Mouse (Mus musculus): ENCODE data around the gene Htra2.
A peak's percentile ranks its signal among the peaks of the same experiment; 100 is the strongest.

Gene Htra2

DNA sequence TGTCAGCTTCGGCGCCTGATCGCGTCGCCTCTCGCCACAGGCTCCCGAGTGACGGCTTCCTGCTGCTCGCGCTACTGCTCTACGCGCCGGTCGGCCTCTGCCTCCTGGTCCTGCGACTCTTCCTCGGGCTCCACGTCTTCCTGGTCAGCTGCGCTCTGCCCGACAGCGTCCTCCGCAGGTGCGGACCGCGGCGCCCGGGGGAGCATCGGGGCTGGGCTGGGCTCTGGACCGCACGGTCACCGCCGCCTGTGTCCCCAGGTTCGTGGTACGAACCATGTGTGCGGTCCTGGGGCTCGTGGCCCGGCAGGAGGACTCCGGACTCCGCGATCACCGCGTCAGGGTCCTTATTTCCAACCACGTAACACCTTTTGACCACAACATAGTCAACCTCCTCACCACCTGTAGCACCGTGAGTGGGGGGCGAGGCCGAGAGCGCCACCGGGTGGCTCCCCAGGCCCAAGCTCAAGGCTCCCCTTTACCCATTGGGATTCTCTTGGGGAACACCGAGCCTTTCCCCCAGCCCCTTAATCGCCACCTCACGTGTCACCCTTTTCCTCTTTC lies at the start of gene Htra2:
Gene Htra2, minus strand, starts transcription at position 403 of the 561 bp plus-strand sequence.
- peak; percentile 94 for DNase-seq

DNA sequence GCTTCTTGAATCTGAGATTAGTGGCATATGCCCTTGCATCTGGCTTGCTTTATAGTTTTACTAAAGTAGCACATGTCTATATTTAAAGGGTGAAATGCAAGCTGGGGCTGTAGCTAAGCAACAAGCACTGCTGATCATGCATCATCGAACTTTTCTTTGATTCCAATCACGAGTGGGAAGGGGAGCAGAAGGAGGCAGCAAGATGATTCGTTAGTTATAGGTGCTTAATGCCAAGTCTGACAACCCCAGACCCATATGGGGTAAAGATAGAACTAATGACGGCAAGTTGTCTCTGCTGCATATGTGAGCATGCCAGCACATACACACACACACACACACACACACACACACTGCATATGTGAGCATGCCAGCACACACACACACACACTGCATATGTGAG lies 49.1 kb upstream of the Htra2 start:
- DNase-seq, result no peak

DNA sequence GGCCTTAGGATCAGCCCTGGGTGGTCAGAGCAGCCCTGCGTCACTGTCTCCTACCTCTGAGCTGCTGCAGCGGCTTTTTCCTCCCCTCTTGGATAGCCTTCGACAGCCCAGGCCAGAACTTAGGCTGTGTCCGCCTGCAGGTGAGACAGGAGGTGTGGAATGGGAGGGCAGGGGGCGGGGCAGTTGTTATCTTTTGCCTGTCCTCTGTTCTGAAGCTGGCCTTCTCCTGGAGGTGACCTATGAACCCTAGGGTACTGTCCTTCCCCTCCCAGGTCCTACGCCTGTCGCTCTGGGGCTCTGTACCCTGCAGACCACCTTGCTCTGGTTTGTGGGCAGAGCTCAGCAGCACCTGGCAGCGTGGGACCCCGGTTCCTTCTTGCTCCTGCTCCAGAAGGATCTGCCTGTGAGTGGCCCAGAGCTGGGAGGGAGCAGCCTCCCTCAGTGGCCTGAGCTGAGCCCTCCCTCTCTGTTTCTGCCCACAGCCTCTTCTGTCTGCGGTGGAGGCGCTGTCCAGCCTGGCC lies 48.1 kb upstream of the Htra2 start:
- peak; percentile 90 for DNase-seq

DNA sequence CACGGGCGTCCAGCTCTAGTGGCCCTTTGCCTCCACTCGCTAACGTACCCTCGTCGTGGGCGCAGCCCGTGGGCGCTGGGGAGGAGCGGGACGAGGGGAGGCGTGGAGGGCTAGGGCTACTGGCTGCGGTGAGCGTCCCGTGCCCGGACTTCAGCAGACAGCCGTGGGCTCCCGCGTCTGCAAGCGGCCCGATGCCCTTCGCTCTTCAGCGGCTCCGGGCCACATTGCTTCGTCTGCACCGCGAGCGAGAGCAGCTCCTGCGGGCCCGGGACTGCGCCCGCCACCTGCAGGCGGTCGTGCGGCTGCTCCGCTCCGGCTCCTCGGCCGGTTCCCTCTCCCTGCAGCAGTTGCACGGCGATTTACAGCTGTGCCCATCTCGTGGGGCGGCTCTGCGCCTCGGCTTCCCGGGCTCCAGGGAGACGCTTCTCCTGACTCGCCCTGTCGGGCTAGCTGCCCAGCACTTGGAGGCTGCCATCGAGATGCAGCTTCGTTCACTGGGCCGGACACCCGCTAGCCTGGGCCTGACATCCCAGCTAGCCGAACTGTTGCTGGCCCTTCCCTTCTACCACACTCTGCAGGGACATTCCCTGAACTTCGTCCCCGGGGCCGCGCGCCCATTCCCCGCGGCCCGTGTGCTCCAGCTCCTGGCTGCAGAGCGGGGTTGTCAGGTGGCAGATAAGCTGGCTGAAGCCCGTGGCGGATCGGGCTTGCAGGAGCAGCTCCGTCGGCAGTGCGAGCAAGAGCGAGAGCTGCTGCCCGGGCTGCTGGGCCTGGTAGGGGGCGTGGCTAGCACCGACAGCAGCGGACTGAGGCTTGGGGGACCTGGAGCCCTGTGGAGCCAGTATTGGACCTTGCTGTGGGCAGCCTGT lies 46.8 kb upstream of the Htra2 start:
- peak; percentile 96 for DNase-seq

DNA sequence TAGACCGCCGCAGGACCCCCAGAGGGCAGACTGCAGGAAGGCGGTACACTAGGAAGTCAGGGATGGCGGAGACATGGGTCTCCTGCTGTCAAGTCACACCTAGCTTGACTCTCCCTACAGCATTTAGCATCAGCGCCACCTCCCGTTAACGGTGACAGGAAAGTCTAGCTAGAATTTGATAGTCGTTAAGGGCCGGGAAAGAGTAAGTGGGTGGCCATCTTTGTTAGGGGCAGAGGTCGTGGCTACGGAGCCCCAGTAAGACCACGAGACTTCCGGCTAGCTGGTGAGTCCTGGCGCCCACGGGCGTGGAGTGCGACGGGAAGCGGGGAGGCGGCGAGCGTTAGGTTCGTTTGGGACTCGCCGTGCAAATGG lies 46.2 kb upstream of the Htra2 start, which contains the start of the genes Ccdc142 and Gm42688:
Gene Ccdc142, plus strand, starts transcription at position 286 of the 372 bp plus-strand sequence.
Gene Gm42688, plus strand, starts transcription at position 302 of the 372 bp plus-strand sequence.
- DNase-seq, result peak; percentile 99

DNA sequence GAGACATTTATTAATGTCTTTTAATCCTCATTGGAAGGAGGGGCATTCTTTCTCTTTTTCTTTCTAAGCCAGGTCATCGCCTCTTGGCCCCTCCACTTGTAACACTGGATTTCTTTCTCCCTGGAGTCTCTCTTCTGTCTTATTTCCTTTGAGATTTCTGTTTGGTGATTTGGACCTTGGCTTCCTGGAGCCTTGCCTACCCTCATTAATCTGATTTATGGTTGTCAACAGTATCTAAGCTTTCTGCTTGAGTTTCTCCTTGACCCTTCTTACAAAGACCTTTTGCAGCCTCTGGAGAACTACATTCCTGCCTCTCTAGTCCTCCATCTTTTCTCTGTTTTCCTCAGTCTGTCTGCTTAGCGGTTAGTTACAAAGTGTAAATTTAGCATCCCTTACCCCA lies 43.3 kb upstream of the Htra2 start:
- DNase-seq, result no peak

DNA sequence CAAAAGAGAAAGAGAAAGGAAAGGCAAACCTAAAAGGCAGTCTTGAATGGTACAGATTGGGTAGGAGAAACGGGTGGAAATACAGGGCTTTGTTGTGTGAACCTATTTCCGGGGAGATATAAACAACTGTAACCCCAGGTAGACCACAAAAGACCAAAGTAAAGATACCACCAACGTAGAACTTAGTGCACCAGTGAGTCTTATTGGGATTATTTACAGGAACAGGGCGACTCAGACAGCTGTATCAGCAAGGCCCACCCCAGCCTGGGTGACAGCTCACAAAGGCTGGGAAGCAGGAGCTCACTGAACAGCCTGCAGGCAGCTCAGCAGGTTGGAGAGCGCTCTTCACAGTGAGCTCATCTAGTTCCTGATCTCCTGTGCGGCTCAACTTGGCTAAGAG lies 40.9 kb upstream of the Htra2 start:
- DNase-seq, result no peak

DNA sequence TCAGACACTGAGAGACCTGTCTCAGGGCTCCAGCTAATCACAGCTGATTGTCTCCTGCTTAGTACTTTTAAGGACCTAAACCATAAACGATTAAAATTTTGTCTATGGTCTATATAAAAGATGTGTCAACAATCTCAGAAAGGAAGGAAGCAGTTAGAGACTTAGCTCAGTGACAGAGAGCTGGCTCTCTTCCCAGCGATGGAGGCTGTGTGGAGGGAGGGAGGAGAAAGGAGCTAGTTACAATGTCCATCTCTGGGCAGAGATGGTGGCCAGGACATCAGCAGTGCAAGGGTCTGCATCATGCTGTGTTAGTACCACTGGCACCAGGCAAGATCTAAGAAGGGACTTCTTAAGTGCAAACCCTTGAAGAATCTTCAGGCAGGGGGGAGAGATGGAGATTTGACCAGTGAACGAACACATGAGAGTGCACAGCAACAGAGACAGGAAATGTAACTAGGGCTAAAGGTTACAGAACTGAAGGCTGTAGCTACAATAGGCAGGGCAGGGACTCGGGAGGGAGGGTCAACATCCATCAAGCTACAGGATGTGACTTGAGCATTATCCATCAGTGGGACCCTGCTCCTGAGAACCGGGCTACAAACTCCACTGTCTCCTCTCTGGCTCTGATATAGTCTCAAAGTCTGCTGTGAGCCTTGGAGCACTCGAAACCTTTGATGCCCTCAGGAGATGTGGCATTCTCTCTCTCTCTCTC lies 37.5 kb upstream of the Htra2 start:
- no peak for DNase-seq

DNA sequence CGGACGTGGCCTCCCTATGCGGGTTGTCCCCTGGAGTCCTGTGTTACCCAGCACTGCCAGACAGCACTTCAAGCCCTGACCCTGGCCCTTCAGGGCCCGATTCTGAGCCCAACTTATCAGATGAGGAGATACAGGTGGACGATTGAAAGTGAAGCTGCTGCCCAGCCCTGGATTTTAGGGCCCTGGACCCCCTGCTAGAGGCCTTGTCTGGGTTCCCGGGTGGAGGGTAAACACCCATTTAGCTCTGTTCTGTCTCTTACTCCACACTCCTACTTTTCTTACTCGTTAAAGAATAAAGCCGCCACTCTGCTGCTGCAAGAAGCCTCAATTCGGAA lies 32.8 kb upstream of the Htra2 start:
- DNase-seq, result no peak

DNA sequence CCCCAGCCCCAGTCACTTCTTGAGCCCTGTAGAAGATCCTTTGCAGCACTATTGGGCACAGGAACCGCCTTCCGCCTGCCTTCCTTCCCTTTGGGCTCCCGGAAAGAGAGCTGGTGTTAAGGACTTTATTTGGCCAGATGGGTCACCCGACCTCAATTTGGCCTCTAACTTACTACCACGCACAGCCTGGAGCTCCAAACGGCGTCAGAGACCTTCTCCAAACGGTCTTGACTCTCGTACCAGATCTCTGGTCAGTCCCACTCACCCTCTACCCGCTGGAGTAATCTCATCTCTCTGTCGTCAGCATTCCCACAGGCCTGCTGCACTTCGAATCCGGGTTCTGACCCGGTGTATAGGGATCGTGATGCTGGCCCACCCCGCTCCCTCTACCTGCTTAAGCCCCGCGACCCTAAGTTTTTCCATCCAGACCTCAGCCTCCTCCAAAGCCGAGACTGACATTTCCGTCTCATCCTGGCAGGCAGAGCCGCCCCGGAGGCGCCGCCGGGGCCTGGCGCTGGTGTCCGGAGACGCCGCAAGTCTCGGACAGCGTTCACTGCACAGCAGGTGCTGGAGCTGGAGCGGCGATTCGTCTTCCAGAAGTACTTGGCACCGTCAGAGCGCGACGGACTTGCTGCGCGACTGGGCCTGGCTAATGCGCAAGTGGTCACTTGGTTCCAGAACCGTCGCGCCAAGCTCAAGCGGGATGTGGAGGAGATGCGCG lies 32.3 kb upstream of the Htra2 start:
- peak; percentile 95 for DNase-seq

DNA sequence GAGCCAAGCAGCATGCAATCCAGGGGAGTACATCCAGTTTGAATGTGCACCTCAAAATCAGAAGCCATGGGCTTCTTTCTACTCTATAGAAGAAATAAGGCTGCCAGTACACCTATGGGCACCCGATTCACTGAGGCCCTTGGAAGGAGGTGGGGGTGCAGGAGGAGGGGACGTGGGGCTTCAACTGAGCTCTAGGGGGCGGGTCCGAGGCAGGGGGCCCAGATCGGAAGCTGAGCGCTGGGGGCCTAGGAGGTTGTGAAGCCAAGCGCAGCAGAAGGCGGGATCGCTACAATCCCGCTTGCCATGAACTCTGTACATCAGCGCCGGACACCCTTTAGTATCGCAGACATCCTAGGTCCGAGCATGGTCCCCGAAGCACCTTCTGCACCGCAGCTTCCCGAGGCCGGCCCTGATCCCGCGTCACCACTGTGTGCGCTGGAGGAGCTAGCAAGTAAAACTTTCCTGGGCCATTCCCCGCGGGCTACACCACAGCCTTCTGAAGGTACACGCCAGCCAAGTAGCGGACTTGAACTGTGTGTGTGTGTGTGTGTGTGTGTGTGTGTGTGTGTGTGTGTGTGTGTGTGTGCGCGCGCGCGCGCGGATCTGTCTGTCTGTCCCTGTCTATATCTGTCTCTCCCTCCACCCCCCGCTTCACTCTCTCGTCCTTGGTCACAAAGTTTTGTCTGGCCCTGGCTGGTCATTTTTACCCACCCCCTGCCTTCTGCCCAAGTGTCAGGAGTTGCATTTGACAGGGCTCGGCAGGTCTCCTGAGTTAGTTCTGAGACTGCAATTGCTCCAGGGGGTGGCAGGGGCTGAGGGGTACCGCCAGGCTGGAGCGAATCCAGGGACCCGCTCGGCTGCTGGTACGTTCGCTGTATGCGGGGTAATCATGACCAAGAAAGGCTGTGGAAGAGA lies 31.3 kb upstream of the Htra2 start, which contains the start of gene Lbx2:
Gene Lbx2, plus strand, starts transcription at position 247 of the 915 bp plus-strand sequence.
- no peak for DNase-seq

DNA sequence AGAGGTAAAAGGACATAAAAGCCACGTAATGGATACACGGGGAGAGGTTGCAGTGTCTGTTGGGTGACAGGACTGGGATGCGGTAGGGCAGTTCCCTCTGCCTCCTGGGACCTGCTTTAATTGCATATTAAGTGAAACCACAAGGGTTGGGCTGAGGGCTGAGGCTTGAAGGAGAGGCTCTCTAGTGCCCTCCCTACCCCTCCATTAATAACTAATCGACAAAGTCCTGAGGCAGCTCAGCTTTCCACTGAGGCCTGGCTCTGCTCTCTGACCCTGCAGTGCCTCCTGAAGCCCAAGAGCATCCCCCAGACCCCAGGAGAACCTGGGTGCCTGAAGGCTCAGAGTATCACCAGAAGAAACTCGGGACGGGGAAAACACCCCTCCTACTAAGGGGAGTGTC lies 29.4 kb upstream of the Htra2 start:
- no peak for DNase-seq

DNA sequence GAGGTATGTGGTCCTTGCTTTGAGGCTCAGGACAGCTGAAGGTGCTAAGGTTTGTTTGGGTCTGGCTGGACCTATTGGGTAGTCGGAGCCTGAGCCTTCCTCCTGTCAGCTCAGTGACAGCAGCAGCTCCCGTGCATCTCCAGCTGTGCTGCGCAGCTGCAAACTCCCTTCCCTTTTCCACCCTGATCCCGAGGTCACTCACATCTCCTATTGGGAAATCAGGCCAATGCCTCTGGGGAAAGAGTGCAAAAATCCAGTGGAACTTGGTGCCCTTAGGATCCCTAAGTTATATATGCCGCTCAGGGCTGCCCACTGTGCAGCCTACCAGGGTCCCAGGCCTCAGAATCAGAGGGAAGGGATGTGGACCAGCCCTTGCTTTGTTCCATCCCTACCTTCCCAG lies 28.4 kb upstream of the Htra2 start:
- DNase-seq, result no peak

DNA sequence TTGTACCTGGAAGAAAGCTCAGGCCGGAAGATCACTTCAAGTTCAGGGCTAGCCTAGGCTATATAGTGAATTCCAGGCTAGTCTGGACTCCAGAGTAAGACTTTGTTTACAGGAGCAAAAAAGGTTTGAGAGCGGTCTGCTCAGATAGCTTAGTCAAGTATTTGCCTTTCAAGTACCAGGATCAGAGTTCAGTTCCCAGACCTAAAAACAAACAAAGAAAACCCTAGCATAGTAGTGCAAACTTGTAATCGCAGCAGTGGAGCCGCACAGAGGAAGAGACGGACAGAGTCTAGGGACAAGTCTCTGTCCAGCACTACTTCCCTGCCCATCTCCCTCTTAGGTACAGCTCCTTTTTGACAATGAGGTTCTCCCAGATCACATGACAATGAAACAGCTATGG lies 25.1 kb upstream of the Htra2 start:
- DNase-seq, result no peak

DNA sequence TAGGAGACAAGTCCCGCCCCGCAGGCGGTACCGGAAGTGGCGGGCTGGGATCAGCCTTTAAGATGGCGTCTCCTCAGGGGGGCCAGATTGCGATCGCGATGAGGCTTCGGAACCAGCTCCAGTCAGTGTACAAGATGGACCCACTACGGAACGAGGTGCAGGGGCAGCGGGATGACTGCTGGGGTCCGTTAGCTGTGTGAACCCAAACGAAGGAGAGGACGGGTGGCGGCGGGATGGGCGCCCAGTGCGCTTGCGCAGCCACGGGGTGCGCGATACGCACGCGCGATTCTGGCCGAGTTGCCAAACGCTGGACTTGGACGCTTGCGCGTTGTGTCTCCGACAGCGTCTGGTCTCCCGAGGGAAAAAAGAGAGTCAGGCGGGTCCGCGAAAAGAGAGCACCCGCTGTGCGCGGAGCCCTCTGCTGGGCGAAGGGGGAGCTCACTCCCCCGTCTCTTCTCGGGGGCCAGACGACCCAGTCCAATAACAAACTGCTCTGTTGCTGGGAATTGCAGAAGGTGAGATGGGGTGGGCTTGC lies 23.3 kb upstream of the Htra2 start:
- peak; percentile 100 for DNase-seq

DNA sequence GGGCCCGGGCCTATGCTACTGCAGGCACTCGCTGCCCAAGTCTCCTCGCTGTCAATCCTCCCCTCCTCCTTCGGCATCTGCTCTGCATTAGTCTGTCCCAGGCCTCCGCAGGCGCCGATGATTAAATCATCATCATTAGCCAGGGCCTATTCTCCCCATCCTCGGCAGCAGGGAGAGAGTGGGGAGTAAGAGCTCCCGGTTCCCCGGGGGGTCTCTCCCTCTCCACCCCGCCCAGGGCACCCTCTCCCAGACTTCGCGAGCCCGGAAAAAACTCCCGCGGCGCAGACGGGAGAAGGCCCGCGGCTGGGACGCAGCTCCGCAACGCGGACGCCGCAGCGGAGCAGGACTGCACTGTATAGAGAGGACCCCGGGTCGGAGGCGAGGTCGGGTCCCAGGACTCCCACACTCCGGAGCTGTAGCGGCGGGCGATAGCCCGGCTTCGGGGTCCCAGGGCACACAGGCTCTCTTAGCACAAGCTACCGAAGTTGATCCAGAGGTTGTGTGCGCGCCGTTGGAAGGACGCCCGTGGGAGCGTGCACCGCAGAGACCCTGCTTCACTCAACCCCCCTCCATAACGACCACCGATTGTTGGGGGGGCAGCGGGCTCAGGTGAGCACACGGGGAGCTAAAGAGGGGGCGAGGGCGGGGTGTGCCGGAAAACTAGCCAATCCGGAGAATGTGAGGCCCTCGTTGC lies 22.7 kb upstream of the Htra2 start, which contains the start of gene Pcgf1:
Gene Pcgf1, plus strand, starts transcription at position 240 of the 694 bp plus-strand sequence.
- no peak for DNase-seq

DNA sequence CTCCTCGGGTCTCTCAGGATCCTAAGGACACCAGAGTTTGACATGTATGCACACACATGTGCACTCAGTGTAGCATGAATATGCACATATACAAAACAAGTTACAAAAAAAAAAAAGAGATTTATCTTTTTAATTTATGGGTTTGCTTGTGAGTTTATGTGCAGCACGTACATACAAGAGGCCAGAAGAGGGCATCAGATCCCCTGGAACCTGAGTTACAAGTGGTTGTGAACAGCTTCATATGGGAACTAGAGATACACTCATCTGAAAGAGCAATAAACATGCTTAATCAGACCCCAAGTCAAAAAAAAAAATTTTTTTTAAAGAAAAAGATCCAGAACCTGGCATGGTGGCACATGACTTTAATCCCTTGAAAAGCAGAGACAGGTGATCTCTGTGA lies 19.9 kb upstream of the Htra2 start:
- no peak for DNase-seq

DNA sequence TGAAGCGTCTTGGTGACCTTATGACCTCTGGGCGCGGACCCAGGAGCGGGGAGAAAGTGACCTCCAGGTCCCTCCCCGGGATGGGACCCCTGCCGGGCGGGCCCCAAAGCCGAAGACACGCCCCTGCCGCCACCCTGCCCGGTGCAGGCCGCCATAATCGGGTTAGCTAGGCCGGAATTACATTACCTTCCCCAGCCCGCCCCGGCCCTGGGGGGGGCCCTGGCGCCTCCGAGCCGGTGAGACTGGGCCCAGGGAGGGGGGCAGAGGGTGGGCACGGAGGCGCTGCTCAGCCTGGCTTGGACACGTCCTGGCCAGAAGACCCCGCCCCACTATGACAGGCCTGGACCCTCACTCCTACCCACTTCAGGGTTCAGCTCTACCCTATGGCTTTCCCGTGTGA lies 16.1 kb upstream of the Htra2 start:
- DNase-seq, result no peak

DNA sequence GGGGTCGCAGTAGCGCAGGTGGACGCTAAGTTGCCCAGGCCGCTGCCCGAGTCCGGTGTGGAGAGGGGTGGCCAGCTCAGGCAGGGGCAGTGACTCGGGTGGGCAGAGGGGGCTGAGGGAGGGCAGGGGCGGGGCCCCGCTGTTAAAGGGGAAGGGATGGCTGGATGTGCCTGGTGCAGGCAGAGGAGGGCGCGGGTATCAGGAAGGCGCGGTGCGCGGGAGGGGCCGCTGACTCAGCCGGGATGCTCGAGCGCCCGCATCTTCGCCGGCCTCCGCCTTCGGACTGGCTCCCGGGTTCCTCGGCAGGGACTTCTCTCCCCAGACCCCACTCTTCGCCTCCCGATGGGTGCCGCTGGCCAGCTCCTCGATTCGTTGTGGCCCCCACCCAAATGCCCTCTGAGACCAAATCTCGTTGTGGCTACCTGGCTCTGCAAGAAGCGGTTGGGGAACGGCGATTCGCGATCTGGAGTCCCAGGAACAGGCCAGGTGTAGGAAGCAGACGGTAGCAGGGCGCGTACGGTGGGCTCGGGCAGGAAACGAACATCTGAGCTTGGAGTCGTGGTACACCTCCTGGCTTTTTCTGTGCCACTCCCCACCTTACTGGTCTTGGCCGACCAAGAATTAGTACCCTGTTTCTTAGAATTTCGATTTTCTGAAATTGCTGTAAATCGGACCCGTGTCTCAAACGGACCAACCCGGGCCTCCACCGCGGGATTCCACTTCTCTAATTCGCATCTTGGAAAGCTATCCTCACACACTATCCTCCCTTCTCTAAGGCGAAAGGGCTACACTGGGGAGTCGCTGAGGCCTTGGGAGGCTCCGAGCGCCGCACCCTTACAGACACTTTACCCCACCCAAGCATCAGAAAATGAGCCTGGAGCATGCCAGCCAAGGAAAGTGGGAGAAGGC lies 15.5 kb upstream of the Htra2 start:
- DNase-seq, result no peak

DNA sequence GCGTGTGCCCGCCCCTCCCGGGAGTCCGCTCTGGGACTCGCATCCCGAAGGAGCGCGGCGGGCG lies 15.0 kb upstream of the Htra2 start, which contains the start of gene Tlx2:
Gene Tlx2, minus strand, starts transcription at position 47 of the 64 bp plus-strand sequence.
- DNase-seq, result no peak
